ENCODE assay signal across 11 mouse cellular contexts in genomic region chr5:96702706-96703625, GRCm38 (mm10).
DNase-seq lines count a peak whose midpoint lies in the region; ATAC-seq and TF ChIP-seq lines count a peak whose summit lies in the region.
"Had no signal": no experiment of that assay in that cellular context is flagged by ENCODE, and none has a peak within 500 bp of the region (broad histone marks: within the 10 kb centered on the region; RNA-seq: fewer than 3 reads in every experiment).

No protein-coding gene starts in this region.

- no peaks in the 10 kb centered on the region for H3K27me3 ChIP-seq in lung, embryonic 14.5 days (ENCODE audit: insufficient read depth, low read length)
- no peaks in the 10 kb centered on the region for H3K27me3 ChIP-seq in lung, postnatal 0 days (replicated peaks; ENCODE audit: insufficient read depth, low read length)
- no peaks in the 10 kb centered on the region for H3K27me3 ChIP-seq in forebrain, embryonic 13.5 days

- H3K27ac ChIP-seq in lung, embryonic 14.5 days (ENCODE audit: low read depth): no peak overlapping the region
- H3K27ac ChIP-seq in lung, postnatal 0 days (ENCODE audit: low read length): no peak overlapping the region
- no peak overlapping the region for H3K27ac ChIP-seq in forebrain, embryonic 13.5 days

- no peak overlapping the region for H3K9ac ChIP-seq in lung, embryonic 14.5 days
- H3K9ac ChIP-seq in lung, postnatal 0 days (replicated peaks; ENCODE audit: low read depth): no peak overlapping the region
- 0 out of 2 replicates have a peak overlapping the region, but pooled peaks have one; percentile 12 for H3K9ac ChIP-seq in forebrain, embryonic 13.5 days

- H3K4me3 ChIP-seq in lung, embryonic 14.5 days (ENCODE audit: low read depth, low read length): no peak overlapping the region
- H3K4me3 ChIP-seq in lung, postnatal 0 days (ENCODE audit: low read depth, low read length): no peak overlapping the region
- no peak overlapping the region for H3K4me3 ChIP-seq in forebrain, embryonic 13.5 days

- TF ChIP-seq EP300 in lung, postnatal 0 days (IDR thresholded peaks at IDR 0.05): no peak

- 38% methylated on average over 22 of the region's 22 CpGs for WGBS in lung, embryonic 14.5 days
- 51% methylated on average over 22 of the region's 22 CpGs for WGBS in lung, postnatal 0 days
- WGBS in forebrain, embryonic 13.5 days: 41% methylated on average over 22 of the region's 22 CpGs

- H3K36me3 ChIP-seq in lung, embryonic 14.5 days (ENCODE audit: insufficient read depth): no peaks in the 10 kb centered on the region
- H3K36me3 ChIP-seq in lung, postnatal 0 days (ENCODE audit: insufficient read depth, low read length): no peaks in the 10 kb centered on the region
- H3K36me3 ChIP-seq in forebrain, embryonic 13.5 days (ENCODE audit: poor library complexity, severe bottlenecking): no peaks in the 10 kb centered on the region

- H3K4me1 ChIP-seq in lung, embryonic 14.5 days (ENCODE audit: insufficient read depth): no peaks in the 10 kb centered on the region
- H3K4me1 ChIP-seq in lung, postnatal 0 days (ENCODE audit: insufficient read depth, low read depth, low read length): no peaks in the 10 kb centered on the region
- peaks cover 9% of the 10 kb centered on the region for H3K4me1 ChIP-seq in forebrain, embryonic 13.5 days

- TF ChIP-seq CTCF in lung, embryonic 14.5 days (IDR thresholded peaks at IDR 0.05; ENCODE audit: low read depth): 0 out of 2 replicates have a peak, but pooled peaks have one; percentile 3
- no peak for TF ChIP-seq CTCF in lung, postnatal 0 days (IDR thresholded peaks at IDR 0.05)

- peak; percentile 44; the same call in 1 of the 2 replicates for ATAC-seq in lung, embryonic 14.5 days (ENCODE audit: insufficient read depth)
- ATAC-seq in lung, postnatal 0 days: no peak
- peak; percentile 82 for ATAC-seq in forebrain, embryonic 13.5 days

- no peaks in the 10 kb centered on the region for H3K9me3 ChIP-seq in lung, embryonic 14.5 days (ENCODE audit: low read depth, low read length)
- no peaks in the 10 kb centered on the region for H3K9me3 ChIP-seq in lung, postnatal 0 days (ENCODE audit: low read length)
- no peaks in the 10 kb centered on the region for H3K9me3 ChIP-seq in forebrain, embryonic 13.5 days (replicated peaks)

- DNase-seq in lung, embryonic 14.5 days: peak; percentile 41
- no peak for DNase-seq in lung, postnatal 0 days (ENCODE audit: low spot score)
- DNase-seq in mesoderm, embryonic 11.5 days (ENCODE audit: low read depth, low spot score): peak; percentile 29
- peak; percentile 15 for DNase-seq in retina, embryonic 14.5 days (ENCODE audit: low spot score)
- DNase-seq in right cerebral cortex, postnatal 10 days (ENCODE audit: low spot score in 2 of 2): no peak
- DNase-seq in gastrocnemius, adult 18-20 months (ENCODE audit: low spot score): no peak
- DNase-seq in adrenal gland, postnatal 10 days: no peak
- DNase-seq: kidney, adult 11 months; lung, adult 2 months; thymus, adult 18-20 months had no signal

- H3K4me2 ChIP-seq in lung, embryonic 14.5 days: no peak overlapping the region
- H3K4me2 ChIP-seq in lung, postnatal 0 days (replicated peaks; ENCODE audit: low read depth, low read length): no peak overlapping the region
- H3K4me2 ChIP-seq in forebrain, embryonic 13.5 days: peak overlapping the region; percentile 28; the same call in 1 of the 2 replicates

Comparison
In these comparisons a context has a peak if more than half of its experiments do, and no peak if none do; other contexts are left out.
1. DNase-seq: peak in lung, embryonic 14.5 days (single experiment), mesoderm, embryonic 11.5 days (single experiment) and retina, embryonic 14.5 days (single experiment); none in lung, postnatal 0 days (single experiment), right cerebral cortex, postnatal 10 days (0 of 2), gastrocnemius, adult 18-20 months (single experiment) and adrenal gland, postnatal 10 days (single experiment).